Mouse (Mus musculus): Measurements from ENCODE around the gene Pnkd. TPM values are rescaled to one million over a fixed set of nuclear protein-coding genes. Genes with fewer than 3 reads are reported as not detected.

The Pnkd gene
- total and polyA plus RNA-seq, 3 experiments: 52.5 to 64.2 TPM; not detected in 1

- H3K9ac ChIP-seq (ENCODE audit: control insufficient read depth, low read depth, low read length, poor library complexity, severe bottlenecking): no peak overlapping the region
- no peak overlapping the region for H3K27ac ChIP-seq (ENCODE audit: control insufficient read depth, low read depth, low read length)
- no peak overlapping the region for H3K4me3 ChIP-seq (ENCODE audit: control insufficient read depth in 1 of 2, insufficient read depth in 1 of 2, low read depth in 2 of 2, low read length in 2 of 2)
- no peak for DNase-seq (ENCODE audit: low read depth, low spot score)
- no peak for TF ChIP-seq SIN3A (IDR thresholded peaks at IDR 0.05; ENCODE audit: low read length)
- TF ChIP-seq TBP (IDR thresholded peaks at IDR 0.05; ENCODE audit: low read depth, low read length): no peak
- TF ChIP-seq MAZ (IDR thresholded peaks at IDR 0.05; ENCODE audit: low read depth, low read length): no peak
- no peak for TF ChIP-seq ZKSCAN1 (IDR thresholded peaks at IDR 0.05; ENCODE audit: low read depth, low read length)
- TF ChIP-seq NELFE (IDR thresholded peaks at IDR 0.05; ENCODE audit: low read depth, low read length): no peak
- no peaks in the 10 kb centered on the region for H3K4me1 ChIP-seq (ENCODE audit: control insufficient read depth in 1 of 2, insufficient read depth in 2 of 2, low read length in 2 of 2)
- H3K9me3 ChIP-seq (replicated peaks; ENCODE audit: insufficient read depth, low read length): no peaks in the 10 kb centered on the region
- no peaks in the 10 kb centered on the region for H3K79me2 ChIP-seq (ENCODE audit: control insufficient read depth, insufficient read depth, low read length, poor library complexity)
- H3K36me3 ChIP-seq (ENCODE audit: control insufficient read depth in 1 of 2, insufficient read depth in 2 of 2, low read length in 2 of 2): no peaks in the 10 kb centered on the region
- no peaks in the 10 kb centered on the region for H3K27me3 ChIP-seq (ENCODE audit: control insufficient read depth in 1 of 2, insufficient read depth in 2 of 2, low read length in 2 of 2)
Observed at GRCm38 (mm10) chr1:74353453-74354229, 68.9 kb downstream of the Pnkd start.

- no peaks in the 10 kb centered on the region for H3K9me3 ChIP-seq (replicated peaks; ENCODE audit: insufficient read depth, low read length)
- H3K36me3 ChIP-seq (ENCODE audit: control insufficient read depth in 1 of 2, insufficient read depth in 2 of 2, low read length in 2 of 2): no peaks in the 10 kb centered on the region
- H3K4me1 ChIP-seq (ENCODE audit: control insufficient read depth in 1 of 2, insufficient read depth in 2 of 2, low read length in 2 of 2): no peaks in the 10 kb centered on the region
- DNase-seq (ENCODE audit: low read depth, low spot score): no peak
- no peaks in the 10 kb centered on the region for H3K27me3 ChIP-seq (ENCODE audit: control insufficient read depth in 1 of 2, insufficient read depth in 2 of 2, low read length in 2 of 2)
- H3K79me2 ChIP-seq (ENCODE audit: control insufficient read depth, insufficient read depth, low read length, poor library complexity): no peaks in the 10 kb centered on the region
- no peak for TF ChIP-seq ELF1 (IDR thresholded peaks at IDR 0.05; ENCODE audit: low read depth, low read length)
- no peak for TF ChIP-seq NRF1 (IDR thresholded peaks at IDR 0.05; ENCODE audit: insufficient read depth, low read depth, low read length, poor library complexity, severe bottlenecking)
- TF ChIP-seq SMC3 (IDR thresholded peaks at IDR 0.05; ENCODE audit: low read depth, low read length): no peak
- TF ChIP-seq MEF2A (IDR thresholded peaks at IDR 0.05; ENCODE audit: extremely low read depth, insufficient replicate concordance, low read depth, low read length, poor library complexity, severe bottlenecking): no peak
- TF ChIP-seq CTCF (IDR thresholded peaks at IDR 0.05 in 2 of 3, conservative IDR thresholded peaks at IDR 0.05 in 1 of 3; ENCODE audit: control insufficient read depth in 1 of 3, insufficient read depth in 1 of 3, low read depth in 2 of 3, low read length in 3 of 3, poor library complexity in 1 of 3, severe bottlenecking in 1 of 3): no peak
- TF ChIP-seq BHLHE40 (IDR thresholded peaks at IDR 0.05; ENCODE audit: borderline replicate concordance, low read depth, low read length): no peak
- TF ChIP-seq ZC3H11A (IDR thresholded peaks at IDR 0.05; ENCODE audit: low read depth, low read length): no peak
- no peak for TF ChIP-seq JUND (IDR thresholded peaks at IDR 0.05; ENCODE audit: low read depth, low read length)
- no peak for TF ChIP-seq POLR2A (IDR thresholded peaks at IDR 0.05; ENCODE audit: control insufficient read depth in 1 of 2, insufficient read depth in 1 of 2, low read depth in 1 of 2, low read length in 2 of 2, poor library complexity in 1 of 2)
- TF ChIP-seq POLR2AphosphoS5 (IDR thresholded peaks at IDR 0.05; ENCODE audit: borderline replicate concordance, low read depth, low read length): no peak
- no peak for TF ChIP-seq MAZ (IDR thresholded peaks at IDR 0.05; ENCODE audit: low read depth, low read length)
- no peak for TF ChIP-seq CHD1 (IDR thresholded peaks at IDR 0.05; ENCODE audit: low read depth, low read length)
- no peak for TF ChIP-seq USF2 (IDR thresholded peaks at IDR 0.05; ENCODE audit: borderline replicate concordance in 1 of 2, insufficient read depth in 1 of 2, low read depth in 1 of 2, low read length in 2 of 2)
- TF ChIP-seq TCF12 (IDR thresholded peaks at IDR 0.05; ENCODE audit: low read depth, low read length): no peak
- TF ChIP-seq POLR2AphosphoS2 (IDR thresholded peaks at IDR 0.05; ENCODE audit: low read length): no peak
- no peak for TF ChIP-seq ZKSCAN1 (IDR thresholded peaks at IDR 0.05; ENCODE audit: low read depth, low read length)
- TF ChIP-seq TAL1 (IDR thresholded peaks at IDR 0.05; ENCODE audit: low read length): no peak
- no peak for TF ChIP-seq GABPA (IDR thresholded peaks at IDR 0.05; ENCODE audit: low read depth, low read length)
- H3K9ac ChIP-seq (ENCODE audit: control insufficient read depth, low read depth, low read length, poor library complexity, severe bottlenecking): no peak overlapping the region
- no peak overlapping the region for H3K4me3 ChIP-seq (ENCODE audit: control insufficient read depth in 1 of 2, insufficient read depth in 1 of 2, low read depth in 2 of 2, low read length in 2 of 2)
- no peak overlapping the region for H3K27ac ChIP-seq (ENCODE audit: control insufficient read depth, low read depth, low read length)
Observed at GRCm38 (mm10) chr1:74357531-74357930, 72.8 kb downstream of the Pnkd start.

All from MEL (cell line).